Mouse (Mus musculus) ES-E14 (cell line): ENCODE measurements around the gene Gm609. TPM values are rescaled to one million over a fixed set of nuclear protein-coding genes. Genes with fewer than 3 reads are reported as not detected.
"Not testable (repeated sequence)": the region's sequence is repeated elsewhere in the genome, so short reads cannot be mapped to it uniquely, and the experiment has no call there.

Experiments
- DNase-seq: peaks from one replicate; pipeline ENCODE4 v3.0.0-alpha.2; 2013; ENCODE audit warnings: low read depth, low spot score
- H3K27ac ChIP-seq: 2 replicates; pipeline ENCODE4 v1.5.1; 2012; ENCODE audit warnings: low read depth, mild to moderate bottlenecking, low read length, moderate library complexity, mixed read lengths; ENCODE audit not compliant: poor library complexity, insufficient read depth, severe bottlenecking
- H3K36me3 ChIP-seq: 2 replicates; pipeline ENCODE4 v1.6.1; 2012; ENCODE audit warnings: mild to moderate bottlenecking, low read length, moderate library complexity, mixed read lengths; ENCODE audit not compliant: control insufficient read depth, poor library complexity, insufficient read depth, severe bottlenecking
- H3K4me1 ChIP-seq, 2 experiments: fragments of 150-350 bp in 1 of 2; sonication (generic) in 1 of 2; 2 replicates each; pipeline ENCODE4 v1.6.1; 2012; ENCODE audit warnings: low read length in 2 of 2, mild to moderate bottlenecking in 1 of 2, mixed read lengths in 1 of 2; ENCODE audit not compliant: control insufficient read depth in 2 of 2, insufficient read depth in 2 of 2, poor library complexity in 1 of 2
- H3K4me3 ChIP-seq, 2 experiments: fragments of 150-350 bp in 1 of 2; sonication (generic) in 1 of 2; 2 replicates each; pipeline ENCODE4 v1.5.1; 2012; ENCODE audit warnings: low read length in 2 of 2, low read depth in 1 of 2, mild to moderate bottlenecking in 1 of 2, mixed read lengths in 1 of 2; ENCODE audit not compliant: insufficient read depth in 1 of 2, poor library complexity in 1 of 2, severe bottlenecking in 1 of 2
- H3K9ac ChIP-seq: 2 replicates; pipeline ENCODE4 v1.6.1; 2012; ENCODE audit warnings: low read depth, mild to moderate bottlenecking, low read length, mixed read lengths; ENCODE audit not compliant: poor library complexity, insufficient read depth, severe bottlenecking
- H3K9me3 ChIP-seq: fragments of 150-350 bp; sonication (generic); 2 replicates; pipeline ENCODE4 v1.6.1; 2012; ENCODE audit warnings: low read depth, mild to moderate bottlenecking, low read length; ENCODE audit not compliant: control insufficient read depth, insufficient read depth
- CHD2 ChIP-seq: IDR thresholded peaks from 2 replicates; pipeline ENCODE4 v1.6.1; 2014; ENCODE audit warnings: mild to moderate bottlenecking, low read depth, low read length, inconsistent platforms
- HCFC1 ChIP-seq: IDR thresholded peaks from 2 replicates; pipeline ENCODE4 v1.6.1; 2012; ENCODE audit warnings: low read length, inconsistent platforms, borderline replicate concordance; ENCODE audit not compliant: insufficient read depth
- MAFK ChIP-seq: IDR thresholded peaks from 2 replicates; pipeline ENCODE4 v1.6.1; 2014; ENCODE audit warnings: mild to moderate bottlenecking, low read depth, low read length, inconsistent platforms; ENCODE audit not compliant: insufficient read depth
- ZC3H11A ChIP-seq: IDR thresholded peaks from 2 replicates; pipeline ENCODE4 v1.6.1; 2012; ENCODE audit warnings: low read depth, mild to moderate bottlenecking, inconsistent platforms, low read length, borderline replicate concordance
- ZNF384 ChIP-seq: IDR thresholded peaks from 2 replicates; pipeline ENCODE4 v1.6.1; 2012; ENCODE audit warnings: low read depth, low read length, inconsistent platforms
- in situ Hi-C, 2 experiments: fragments of 600-800 bp; cut with MboI; formaldehyde crosslinking; loops; one replicate each; pipeline ENCODE4 v1.15.1; 2025; ENCODE audit warnings: low sequenced_read_pairs in 2 of 2, inconsistent platforms in 1 of 2; ENCODE audit not compliant: unreplicated experiment in 2 of 2
- total RNA-seq: library from RNA; depleted of rRNA; stranded (reverse); fragments of 300-350 nt; gene quantifications from 2 replicates; pipeline ENCODE4 v1.2.3, GENCODE M21; 2012

Gene Gm609
- total RNA-seq, 1 experiment: not detected

DNA sequence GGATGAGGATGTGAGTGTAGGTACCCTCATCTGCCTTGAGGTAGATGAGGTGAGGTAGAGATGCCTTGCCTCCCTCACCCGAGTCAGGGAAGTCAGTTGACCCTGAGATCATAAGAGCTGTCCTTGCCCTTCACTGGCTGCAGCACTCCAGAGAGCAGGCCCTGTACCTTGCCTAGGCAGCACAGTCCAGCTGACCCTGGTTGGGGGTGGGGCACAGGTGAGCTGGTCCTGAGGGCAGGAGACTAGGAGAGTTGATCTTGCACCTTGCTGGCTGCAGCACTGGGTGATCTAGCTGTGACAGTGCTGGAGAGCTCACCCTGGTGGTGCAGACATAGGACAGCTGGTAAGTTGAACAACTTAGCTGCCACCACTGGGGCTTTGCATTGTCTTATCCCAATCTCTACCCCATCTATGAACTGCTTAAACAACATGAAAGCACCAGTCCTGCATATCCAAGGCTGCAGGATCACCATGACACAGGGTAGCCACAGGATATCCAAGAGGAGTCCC, 55.5 kb downstream of the Gm609 start:
- H3K36me3 ChIP-seq: no peaks in the 10 kb centered on the region
- no peak for DNase-seq
- H3K4me1 ChIP-seq: no peaks in the 10 kb centered on the region
- no peaks in the 10 kb centered on the region for H3K9me3 ChIP-seq
- TF ChIP-seq CHD2: no peak
- TF ChIP-seq HCFC1: no peak
- TF ChIP-seq ZC3H11A: no peak
- no peak for TF ChIP-seq MAFK
- TF ChIP-seq ZNF384: no peak
- no peak overlapping the region for H3K9ac ChIP-seq
- H3K27ac ChIP-seq: no peak overlapping the region
- no peak overlapping the region for H3K4me3 ChIP-seq
- in situ Hi-C loops: no loop called here

DNA sequence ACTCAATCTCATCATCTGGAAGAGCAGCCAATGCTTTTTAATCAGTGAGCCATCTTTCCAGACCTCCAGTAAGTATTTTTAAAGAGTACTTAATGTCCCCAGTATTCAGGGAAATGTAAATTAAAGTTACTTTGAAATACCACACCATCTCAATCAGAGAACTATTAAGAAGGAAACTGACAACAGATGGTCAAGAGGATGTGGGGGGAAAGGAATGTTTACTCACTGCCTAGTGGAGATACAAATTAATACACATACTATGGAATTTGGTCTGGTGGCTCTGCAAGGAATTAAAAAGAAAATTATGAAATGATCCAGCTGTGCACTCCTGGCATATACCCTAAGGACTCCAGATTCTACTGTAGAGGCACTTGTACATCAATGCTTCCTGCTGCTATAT, 57.2 kb downstream of the Gm609 start:
- H3K27ac ChIP-seq: no peak overlapping the region
- TF ChIP-seq ZC3H11A: no peak
- no peak for TF ChIP-seq CHD2
- no peak for DNase-seq
- H3K36me3 ChIP-seq: no peaks in the 10 kb centered on the region
- no peaks in the 10 kb centered on the region for H3K9me3 ChIP-seq
- H3K4me3 ChIP-seq: no peak overlapping the region
- no peak overlapping the region for H3K9ac ChIP-seq
- H3K4me1 ChIP-seq: no peaks in the 10 kb centered on the region
- in situ Hi-C loops: no loop called here

DNA sequence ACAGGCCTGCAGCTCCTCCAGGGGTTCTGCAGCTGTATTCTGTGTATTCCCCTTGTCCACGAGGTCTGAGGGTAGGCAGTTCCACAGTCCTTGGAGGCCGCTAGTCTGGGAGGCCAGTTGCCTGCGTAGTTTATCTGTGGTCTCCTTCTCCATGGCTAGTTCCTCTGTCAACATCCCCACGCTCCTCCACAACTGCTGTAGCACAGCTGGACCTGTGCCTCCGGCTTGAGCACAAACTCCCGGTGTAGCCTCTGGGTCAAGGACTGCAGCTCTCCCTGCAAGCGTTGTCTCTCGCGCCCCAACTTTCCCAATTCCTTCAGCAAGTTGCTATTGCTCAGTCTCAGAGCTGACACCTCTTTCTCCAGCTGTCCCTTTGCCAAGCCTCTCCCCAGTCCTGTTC, 65.1 kb downstream of the Gm609 start:
- Histone ChIP-seq H3K9me3 (no peaks in the 10 kb centered on the region), H3K27ac (no peak overlapping the region), H3K9ac (no peak overlapping the region), H3K4me1 (no peaks in the 10 kb centered on the region), H3K4me3 (no peak overlapping the region), H3K36me3 (no peaks in the 10 kb centered on the region)
- in situ Hi-C loops: no loop called here
- no peak for DNase-seq
- TF ChIP-seq ZNF384 (no peak), ZC3H11A (no peak), HCFC1 (no peak), MAFK (no peak), CHD2 (no peak)

DNA sequence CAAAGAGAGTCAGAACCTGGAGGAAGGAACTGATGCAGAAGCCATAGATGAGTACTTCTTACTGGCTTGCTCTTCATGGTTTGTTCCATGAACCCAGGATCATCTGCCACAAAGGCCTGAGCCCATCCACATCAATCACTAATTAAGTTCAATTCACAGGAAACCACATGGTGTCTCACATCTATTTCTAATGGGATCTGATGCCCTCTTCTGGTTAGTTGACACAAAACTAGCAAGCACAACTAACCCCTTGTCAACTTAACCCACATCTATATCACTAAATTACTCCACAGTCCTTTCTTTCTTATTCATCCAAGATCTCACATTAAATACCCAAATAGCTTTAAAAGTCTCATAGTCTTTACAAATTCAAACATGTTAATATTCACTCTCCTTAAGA, 79.3 kb downstream of the Gm609 start:
- in situ Hi-C loops: no loop called here
- Histone ChIP-seq H3K36me3 (no peaks in the 10 kb centered on the region), H3K9me3 (no peaks in the 10 kb centered on the region), H3K9ac (no peak overlapping the region), H3K27ac (no peak overlapping the region), H3K4me3 (no peak overlapping the region), H3K4me1 (no peaks in the 10 kb centered on the region)
- TF ChIP-seq MAFK: no peak
- no peak for TF ChIP-seq CHD2
- TF ChIP-seq ZC3H11A: no peak
- no peak for TF ChIP-seq ZNF384
- TF ChIP-seq HCFC1: no peak
- DNase-seq: peak; percentile 13

DNA sequence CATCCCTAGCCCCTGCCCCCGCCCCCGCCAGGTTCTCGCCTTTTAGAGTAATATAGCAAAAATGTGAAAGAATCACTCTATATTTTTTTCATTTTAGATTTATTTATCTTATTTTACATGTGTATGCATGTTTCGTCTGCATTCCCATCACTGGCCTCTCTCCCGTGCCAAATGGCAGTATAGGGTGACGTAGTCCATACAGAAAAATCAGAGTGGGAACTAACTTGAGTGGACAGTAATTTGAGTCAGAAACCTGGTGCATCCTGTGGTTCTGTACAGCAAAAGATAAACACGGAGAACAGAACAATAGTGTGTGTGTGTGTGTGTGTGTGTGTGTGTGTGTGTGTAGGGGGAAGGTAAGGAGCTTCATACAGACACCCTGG, 83.7 kb downstream of the Gm609 start:
- H3K9me3 ChIP-seq, H3K27ac ChIP-seq, H3K4me3 ChIP-seq, H3K36me3 ChIP-seq, H3K4me1 ChIP-seq, DNase-seq, in situ Hi-C loops, H3K9ac ChIP-seq: not testable (repeated sequence)
